Mouse (Mus musculus) embryonic fibroblast, embryonic 13.5 days (primary cell): ENCODE measurements around the gene Arhgap18. TPM values are rescaled to one million over a fixed set of nuclear protein-coding genes. Genes with fewer than 3 reads are reported as not detected.

Experiments used
- H3K27ac ChIP-seq: 2 replicates; pipeline ENCODE4 v1.5.1; 2012; ENCODE audit warnings: low read length, control low read depth, inconsistent platforms; ENCODE audit not compliant: insufficient read depth
- H3K4me1 ChIP-seq: 2 replicates; pipeline ENCODE4 v1.6.1; 2011; ENCODE audit warnings: low read length; ENCODE audit not compliant: control insufficient read depth, insufficient read depth
- H3K4me3 ChIP-seq: 2 replicates; pipeline ENCODE4 v1.5.1; 2011; ENCODE audit warnings: mild to moderate bottlenecking, control low read depth, low read length; ENCODE audit not compliant: insufficient read depth
- CTCF ChIP-seq: IDR thresholded peaks from 2 replicates; pipeline ENCODE4 v1.5.1; 2011; ENCODE audit warnings: mild to moderate bottlenecking, control low read depth, low read length, moderate library complexity, borderline replicate concordance; ENCODE audit not compliant: insufficient read depth
- POLR2A ChIP-seq: IDR thresholded peaks from 2 replicates; pipeline ENCODE4 v1.6.1; 2011; ENCODE audit warnings: low read depth, mild to moderate bottlenecking, control low read depth, low read length, moderate library complexity
- polyA plus RNA-seq: library from polyadenylated mRNA; stranded (reverse); fragments of >200 nt; gene quantifications from 2 replicates; pipeline ENCODE4 v1.2.4, GENCODE M21; 2011; ENCODE audit warnings: low read depth; ENCODE audit not compliant: missing spikeins, insufficient read length

Gene Arhgap18
- polyA plus RNA-seq, 1 experiment, result 9.4 TPM

- Histone ChIP-seq H3K27ac (no peak overlapping the region), H3K4me3 (no peak overlapping the region), H3K4me1 (no peaks in the 10 kb centered on the region; the same call in 1 of the 2 replicates)
- TF ChIP-seq CTCF, result no peak
- no peak for TF ChIP-seq POLR2A
Measured at GRCm38 (mm10) chr10:26757231-26757630, 4.0 kb downstream of the Arhgap18 start.

DNA sequence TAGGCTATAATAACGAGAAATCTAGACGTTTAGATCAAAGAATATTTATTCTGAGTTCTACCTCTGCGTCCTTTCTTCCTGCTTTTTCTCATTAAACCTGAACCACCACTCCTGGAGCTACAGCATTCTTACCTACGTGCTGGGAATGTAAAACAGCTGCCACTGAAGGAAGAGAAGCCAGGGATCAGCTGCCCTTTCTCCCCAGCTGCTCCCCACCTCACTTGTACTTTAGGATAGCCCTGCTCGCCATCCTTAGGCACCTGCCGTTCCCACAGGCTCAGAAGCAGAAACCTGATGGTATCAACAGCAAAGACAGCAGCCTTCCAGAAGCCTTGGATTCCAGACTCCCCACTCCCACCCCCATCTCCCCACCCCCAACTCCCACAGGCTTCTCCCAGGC lies 6.2 kb downstream of the Arhgap18 start:
- H3K4me1 ChIP-seq, result peaks cover 3% of the 10 kb centered on the region

GRCm38 (mm10) chr10:26761103-26761502 lies 7.9 kb downstream of the Arhgap18 start:
- no peak for TF ChIP-seq POLR2A
- no peak for TF ChIP-seq CTCF
- Histone ChIP-seq H3K27ac (no peak overlapping the region), H3K4me1 (peaks cover 3% of the 10 kb centered on the region), H3K4me3 (no peak overlapping the region)

More for the DNA sequence above, 6.2 kb downstream of the Arhgap18 start:
- Histone ChIP-seq H3K4me3 (no peak overlapping the region), H3K27ac (no peak overlapping the region)
- TF ChIP-seq POLR2A (no peak), CTCF (no peak)

- H3K27ac ChIP-seq, result peak overlapping the region; percentile 42
- peaks cover 3% of the 10 kb centered on the region for H3K4me1 ChIP-seq
- TF ChIP-seq POLR2A (no peak), CTCF (no peak)
- H3K4me3 ChIP-seq, result no peak overlapping the region
Measured at GRCm38 (mm10) chr10:26761991-26762903, 9.0 kb downstream of the Arhgap18 start.

DNA sequence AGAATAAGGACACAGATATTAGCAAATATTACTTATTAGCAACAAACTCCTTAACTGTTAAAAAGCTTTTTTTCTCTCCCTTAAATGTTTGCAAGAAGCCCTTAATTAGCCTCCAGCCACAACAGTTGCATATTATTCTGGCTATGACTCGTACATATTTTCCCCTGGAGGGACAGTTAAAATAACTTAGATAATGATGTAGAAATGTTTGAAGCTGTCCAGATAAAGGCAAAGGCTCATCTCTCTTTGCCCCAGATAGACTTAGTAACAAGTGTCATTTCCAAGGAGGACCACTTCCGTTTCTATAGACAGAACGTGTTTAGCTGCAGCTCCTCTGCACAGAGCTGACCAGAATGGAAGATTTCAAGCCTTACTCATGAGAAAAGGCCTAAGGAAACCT lies 14.0 kb downstream of the Arhgap18 start:
- Histone ChIP-seq H3K27ac (no peak overlapping the region), H3K4me1 (peaks cover 6% of the 10 kb centered on the region; the same call in 1 of the 2 replicates), H3K4me3 (no peak overlapping the region)
- no peak for TF ChIP-seq POLR2A
- TF ChIP-seq CTCF, result no peak

GRCm38 (mm10) chr10:26768943-26769342 lies 15.7 kb downstream of the Arhgap18 start:
- Histone ChIP-seq H3K27ac (no peak overlapping the region), H3K4me1 (peaks cover 5% of the 10 kb centered on the region), H3K4me3 (no peak overlapping the region)
- TF ChIP-seq CTCF (no peak), POLR2A (no peak)

GRCm38 (mm10) chr10:26770035-26770434 lies 16.8 kb downstream of the Arhgap18 start:
- Histone ChIP-seq H3K4me3 (no peak overlapping the region), H3K4me1 (peaks cover 6% of the 10 kb centered on the region), H3K27ac (no peak overlapping the region)
- TF ChIP-seq POLR2A, result no peak
- TF ChIP-seq CTCF, result no peak

DNA sequence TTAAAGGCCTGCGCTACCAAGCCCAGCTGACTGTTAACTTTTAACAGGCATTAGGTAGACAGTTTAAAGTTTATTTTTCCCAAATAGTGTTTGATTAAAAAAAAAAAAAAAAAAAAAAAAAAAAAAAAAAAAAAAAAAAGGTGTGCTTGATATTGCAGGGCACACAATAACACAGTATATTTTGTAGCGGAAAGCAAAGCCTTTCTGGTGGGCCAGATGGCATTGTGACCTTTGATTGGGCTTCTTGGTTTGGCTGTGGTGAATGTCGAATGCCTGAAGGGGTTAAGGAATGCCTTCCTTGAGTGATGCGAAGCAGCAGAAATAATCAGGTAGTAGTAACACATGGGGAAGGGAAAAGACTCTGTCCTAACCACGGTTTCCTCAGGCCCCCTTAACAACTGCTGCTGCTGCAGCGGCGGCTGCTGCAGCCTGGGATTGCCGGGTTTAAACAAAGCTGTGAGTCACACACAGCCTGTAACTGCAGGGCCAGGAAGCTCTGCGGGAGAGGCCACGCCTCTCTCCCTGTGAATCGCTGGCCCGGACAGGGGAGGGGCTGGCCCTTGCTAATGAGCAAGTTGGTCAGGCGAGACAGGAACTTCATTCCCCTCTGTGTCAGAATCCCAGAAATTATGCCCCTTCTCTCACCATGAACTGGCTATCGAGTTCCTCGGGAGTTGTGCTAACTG lies 18.9 kb downstream of the Arhgap18 start:
- H3K27ac ChIP-seq, result peak overlapping the region; percentile 77
- TF ChIP-seq CTCF (no peak), POLR2A (peak; percentile 54)

DNA sequence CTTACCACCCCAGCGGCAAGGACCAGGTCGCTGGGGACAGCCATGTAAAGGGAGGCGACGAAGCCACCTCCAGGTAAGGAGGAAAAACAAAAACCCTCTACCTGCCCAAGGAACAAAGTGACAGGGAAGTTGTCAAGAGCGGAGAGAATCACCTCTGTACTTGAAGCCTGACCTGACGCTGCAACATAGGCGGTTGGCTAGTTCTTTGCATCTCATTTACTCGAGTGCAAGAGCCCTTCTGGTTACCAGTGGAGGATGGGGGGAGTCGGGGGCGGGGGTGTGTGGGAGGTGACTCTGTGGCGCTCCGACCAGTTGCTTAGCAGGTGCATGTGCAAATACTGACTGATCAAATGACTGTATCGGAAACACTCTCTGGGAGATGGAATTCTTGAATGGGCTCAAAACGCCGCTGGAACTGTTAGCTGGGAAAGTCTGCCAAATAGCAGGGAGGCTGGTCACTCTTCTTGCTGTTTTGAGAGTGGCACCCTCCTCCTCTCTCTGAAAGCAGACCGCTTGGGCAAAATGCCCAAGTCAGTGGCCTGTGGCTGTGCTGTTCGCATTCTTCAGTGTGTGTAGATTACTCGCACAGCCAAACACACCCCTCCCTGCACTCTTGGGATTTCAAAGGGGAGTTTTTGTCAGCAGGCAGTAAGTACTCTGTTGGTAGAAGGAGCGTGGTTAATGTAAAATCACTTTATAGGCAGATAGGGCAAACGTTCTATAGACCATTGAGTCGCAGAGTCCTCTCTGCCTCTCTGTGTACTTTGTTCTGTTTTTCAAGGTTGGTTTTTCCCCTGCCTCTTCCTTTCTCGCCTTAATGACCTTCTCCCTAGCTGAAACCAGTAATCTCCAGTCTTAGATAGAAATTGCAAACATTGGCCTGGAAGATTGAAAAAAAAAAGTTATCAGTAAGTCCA lies 19.7 kb downstream of the Arhgap18 start:
- no peak for TF ChIP-seq POLR2A
- TF ChIP-seq CTCF, result no peak
- H3K4me3 ChIP-seq, result peak overlapping the region; percentile 52
- peaks cover 5% of the 10 kb centered on the region for H3K4me1 ChIP-seq
- H3K27ac ChIP-seq, result peak overlapping the region; percentile 73

More for the DNA sequence above, 18.9 kb downstream of the Arhgap18 start:
- Histone ChIP-seq H3K4me3 (peak overlapping the region; percentile 52), H3K4me1 (peaks cover 9% of the 10 kb centered on the region)
